Mouse (Mus musculus): ENCODE results near the gene Gstm5. TPM values are rescaled to one million over a fixed set of nuclear protein-coding genes. Genes with fewer than 3 reads are reported as not detected.
"Not testable (repeated sequence)": the region's sequence is repeated elsewhere in the genome, so short reads cannot be mapped to it uniquely, and the experiment has no call there.

Gene Gstm5
- 10 to 100 TPM; 50.1 to 51.4 TPM for total RNA-seq (2021)

- intact Hi-C loops (cut with DNase I), result no loop called here
- DNase-seq (ENCODE audit: low spot score), result peak; percentile 77
Measured at GRCm38 (mm10) chr3:107895720-107896569, at the start of gene Gstm5. TSS of gene Gstm5 (plus strand) at chr3:107895821.

GRCm38 (mm10) chr3:107846175-107846574 is 49.4 kb upstream of the Gstm5 start:
- intact Hi-C loops (cut with DNase I), result no loop called here
- DNase-seq (ENCODE audit: low spot score), result no peak

- intact Hi-C loops (cut with DNase I), result no loop called here
- no peak for DNase-seq (ENCODE audit: low spot score)
Measured at GRCm38 (mm10) chr3:107846835-107847234, 48.8 kb upstream of the Gstm5 start.

- intact Hi-C loops (cut with DNase I), result no loop called here
- no peak for DNase-seq (ENCODE audit: low spot score)
Measured at GRCm38 (mm10) chr3:107848126-107848525, 47.5 kb upstream of the Gstm5 start.

GRCm38 (mm10) chr3:107849000-107849692 is 46.5 kb upstream of the Gstm5 start:
- intact Hi-C loops (cut with DNase I), result no loop called here
- DNase-seq (ENCODE audit: low spot score), result no peak

GRCm38 (mm10) chr3:107849693-107850031 is 46.0 kb upstream of the Gstm5 start:
- DNase-seq (ENCODE audit: low spot score), result no peak
- intact Hi-C loops (cut with DNase I), result no loop called here

GRCm38 (mm10) chr3:107850418-107851031 is 45.1 kb upstream of the Gstm5 start:
- intact Hi-C loops (cut with DNase I), result no loop called here
- peak; percentile 58 for DNase-seq (ENCODE audit: low spot score)

GRCm38 (mm10) chr3:107852786-107853185 is 42.8 kb upstream of the Gstm5 start:
- intact Hi-C loops (cut with DNase I), result no loop called here
- DNase-seq (ENCODE audit: low spot score), result no peak

GRCm38 (mm10) chr3:107853232-107854181 is 42.1 kb upstream of the Gstm5 start:
- intact Hi-C loops (cut with DNase I), result no loop called here
- DNase-seq (ENCODE audit: low spot score), result no peak

- DNase-seq (ENCODE audit: low spot score), result no peak
- intact Hi-C loops (cut with DNase I), result no loop called here
Measured at GRCm38 (mm10) chr3:107855368-107855767, 40.3 kb upstream of the Gstm5 start.

GRCm38 (mm10) chr3:107857646-107858045 is 38.0 kb upstream of the Gstm5 start:
- DNase-seq (ENCODE audit: low spot score), result no peak
- intact Hi-C loops (cut with DNase I), result no loop called here

- intact Hi-C loops (cut with DNase I), result loop anchor here (10.0 kb wide), 1 partner anchor 257 kb away; no protein-coding TSS in a partner anchor
Measured at GRCm38 (mm10) chr3:107861483-107861882, 34.1 kb upstream of the Gstm5 start.

GRCm38 (mm10) chr3:107862471-107862870 is 33.1 kb upstream of the Gstm5 start:
- no peak for DNase-seq (ENCODE audit: low spot score)
- intact Hi-C loops (cut with DNase I), result loop anchor here (10.0 kb wide), 1 partner anchor 258 kb away; no protein-coding TSS in a partner anchor

More at GRCm38 (mm10) chr3:107861483-107861882, 34.1 kb upstream of the Gstm5 start:
- DNase-seq (ENCODE audit: low spot score), result not testable (repeated sequence)

- no peak for DNase-seq (ENCODE audit: low spot score)
Measured at GRCm38 (mm10) chr3:107863471-107863870, 32.1 kb upstream of the Gstm5 start.

GRCm38 (mm10) chr3:107863898-107864603 is 31.6 kb upstream of the Gstm5 start:
- intact Hi-C loops (cut with DNase I), result loop anchor here (1.0 to 10.0 kb wide), 3 partner anchors 106 to 259 kb away; no protein-coding TSS in a partner anchor

More at GRCm38 (mm10) chr3:107863471-107863870, 32.1 kb upstream of the Gstm5 start:
- intact Hi-C loops (cut with DNase I), result loop anchor here (10.0 kb wide), 1 partner anchor 259 kb away; no protein-coding TSS in a partner anchor

GRCm38 (mm10) chr3:107865364-107866091 is 30.1 kb upstream of the Gstm5 start:
- no peak for DNase-seq (ENCODE audit: low spot score)
- intact Hi-C loops (cut with DNase I), result loop anchor here (2.0 to 10.0 kb wide), 4 partner anchors 53 to 283 kb away; no protein-coding TSS in a partner anchor

More at GRCm38 (mm10) chr3:107863898-107864603, 31.6 kb upstream of the Gstm5 start:
- DNase-seq (ENCODE audit: low spot score), result peak; percentile 81

GRCm38 (mm10) chr3:107867086-107867485 is 28.5 kb upstream of the Gstm5 start:
- intact Hi-C loops (cut with DNase I), result loop anchor here (2.0 to 10.0 kb wide), 4 partner anchors 52 to 282 kb away; no protein-coding TSS in a partner anchor
- DNase-seq (ENCODE audit: low spot score), result peak; percentile 62

GRCm38 (mm10) chr3:107868452-107868851 is 27.2 kb upstream of the Gstm5 start:
- no peak for DNase-seq (ENCODE audit: low spot score)
- intact Hi-C loops (cut with DNase I), result loop anchor here (10.0 kb wide), 1 partner anchor 264 kb away; no protein-coding TSS in a partner anchor
